Mouse (Mus musculus) limb, embryonic 14.5 days (tissue): ENCODE results near the gene Baz1a. TPM values are rescaled to one million over a fixed set of nuclear protein-coding genes. Genes with fewer than 3 reads are reported as not detected.

ENCODE experiments used
- ATAC-seq: fragments of 200-750 bp; cut with Nextera tagmentation; 2 replicates; pipeline ENCODE4 v1.8.0; 2017; ENCODE audit warnings: low read depth, moderate number of reproducible peaks, moderate TSS enrichment; ENCODE audit not compliant: low FRiP score
- DNase-seq: peaks from one replicate; pipeline ENCODE4 v3.0.0-alpha.2; 2015; ENCODE audit warnings: low spot score
- H3K27ac ChIP-seq: fragments of 300-500 bp; sonication (generic); replicated peaks from 2 replicates; pipeline ENCODE4 v1.5.1; 2014; ENCODE audit warnings: low read depth, mild to moderate bottlenecking, low read length, moderate library complexity, mixed read lengths
- H3K27me3 ChIP-seq: fragments of 300-500 bp; sonication (generic); 2 replicates; pipeline ENCODE4 v1.6.1; 2014; ENCODE audit warnings: low read length, mixed read lengths; ENCODE audit not compliant: control insufficient read depth, insufficient read depth
- H3K36me3 ChIP-seq: fragments of 300-500 bp; sonication (generic); 2 replicates; pipeline ENCODE4 v1.6.1; 2014; ENCODE audit warnings: mild to moderate bottlenecking, low read length, moderate library complexity, mixed read lengths; ENCODE audit not compliant: control insufficient read depth, insufficient read depth
- H3K4me1 ChIP-seq: fragments of 300-500 bp; sonication (generic); 2 replicates; pipeline ENCODE4 v1.6.1; 2014; ENCODE audit warnings: antibody characterized with exemption, low read length, mixed read lengths; ENCODE audit not compliant: control insufficient read depth, insufficient read depth
- H3K4me2 ChIP-seq: fragments of 300-500 bp; sonication (generic); replicated peaks from 2 replicates; pipeline ENCODE4 v1.6.1; 2014; ENCODE audit warnings: low read depth, mild to moderate bottlenecking, low read length, moderate library complexity; ENCODE audit not compliant: severe bottlenecking
- H3K4me3 ChIP-seq: fragments of 300-500 bp; sonication (generic); replicated peaks from 2 replicates; pipeline ENCODE4 v1.5.1; 2014; ENCODE audit warnings: low read length
- H3K9ac ChIP-seq: fragments of 300-500 bp; sonication (generic); 2 replicates; pipeline ENCODE4 v1.6.1; 2014; ENCODE audit warnings: mild to moderate bottlenecking, low read depth, low read length, moderate library complexity; ENCODE audit not compliant: severe bottlenecking
- H3K9me3 ChIP-seq: fragments of 300-500 bp; sonication (generic); 2 replicates; pipeline ENCODE4 v1.6.1; 2016; ENCODE audit warnings: low read length; ENCODE audit not compliant: control insufficient read depth
- POLR2A ChIP-seq: fragments of 200-500 bp; IDR thresholded peaks from 2 replicates; pipeline ENCODE4 v1.8.0; 2012; ENCODE audit warnings: inconsistent platforms, mild to moderate bottlenecking, moderate library complexity, borderline replicate concordance; ENCODE audit not compliant: insufficient read depth, insufficient read length; ENCODE audit errors: extremely low read depth
- WGBS: fragments of 180-500 bp; shearing (Covaris S2); extraction: QIAGEN DNeasy Blood & Tissue Kit; methylation state at CpG from one replicate; pipeline ENCODE4 v1.1.7; 2014; 5-methylcytosine and 5-hydroxymethylcytosine counted together
- polyA plus RNA-seq, 2 experiments: library from polyadenylated mRNA; depleted of rRNA in 1 of 2; stranded (reverse) in 1 of 2; unstranded in 1 of 2; fragments of >200 nt; fragmentation: Nextera tagmentation in 1 of 2; extraction: Ambion mirVana in 1 of 2; gene quantifications; 2 replicates each; pipeline versions ENCODE4 v1.2.1 to v1.2.3; 2012 to 2014

The Baz1a gene
- polyA plus RNA-seq, 2 experiments = 13.3 to 17.9 TPM

GRCm38 (mm10) chr12:55058865-55059615 lies 44.9 kb upstream of the Baz1a start:
- H3K27me3 ChIP-seq = no peaks in the 10 kb centered on the region
- DNase-seq (no peak), ATAC-seq (no peak)
- peaks cover 15% of the 10 kb centered on the region for H3K36me3 ChIP-seq
- no peak overlapping the region for H3K9ac ChIP-seq
- H3K27ac ChIP-seq = no peak overlapping the region
- H3K4me1 ChIP-seq = no peaks in the 10 kb centered on the region
- WGBS = 72% methylated on average over 6 of the region's 6 CpGs
- H3K4me2 ChIP-seq = no peak overlapping the region
- no peak overlapping the region for H3K4me3 ChIP-seq
- H3K9me3 ChIP-seq = no peaks in the 10 kb centered on the region
- TF ChIP-seq POLR2A = no peak

DNA sequence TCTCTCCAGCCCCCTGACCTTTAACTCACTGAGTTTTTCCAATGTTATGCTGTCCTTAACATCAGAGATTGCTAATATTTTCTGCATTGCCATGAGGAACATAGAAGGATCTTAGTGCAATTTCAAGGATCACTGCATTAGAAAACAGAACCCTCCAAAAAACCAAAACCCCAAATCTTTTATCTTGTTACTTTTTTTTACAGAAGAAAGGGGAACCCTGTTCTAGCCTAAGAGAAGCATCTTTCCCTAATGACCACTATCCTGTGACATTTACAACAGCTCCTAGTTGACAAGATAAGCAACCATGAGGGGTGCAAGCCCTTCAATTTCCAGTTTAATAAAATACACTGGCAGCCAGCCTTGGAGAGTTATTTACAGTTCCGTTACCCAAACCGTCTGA lies 42.6 kb upstream of the Baz1a start:
- DNase-seq (no peak), ATAC-seq (no peak)
- Histone ChIP-seq H3K4me1 (no peaks in the 10 kb centered on the region), H3K27ac (no peak overlapping the region), H3K36me3 (peaks cover 21% of the 10 kb centered on the region), H3K27me3 (no peaks in the 10 kb centered on the region), H3K9ac (no peak overlapping the region), H3K9me3 (no peaks in the 10 kb centered on the region), H3K4me2 (no peak overlapping the region), H3K4me3 (no peak overlapping the region)
- TF ChIP-seq POLR2A = no peak
- WGBS = 70% methylated on average over 2 of the region's 2 CpGs

- WGBS = 72% methylated on average over 2 of the region's 2 CpGs
- DNase-seq = no peak
- H3K36me3 ChIP-seq = peaks cover 18% of the 10 kb centered on the region
- no peak for TF ChIP-seq POLR2A
- no peak overlapping the region for H3K9ac ChIP-seq
- no peak for ATAC-seq
- H3K27ac ChIP-seq = no peak overlapping the region
- H3K27me3 ChIP-seq = no peaks in the 10 kb centered on the region
- no peak overlapping the region for H3K4me3 ChIP-seq
- no peak overlapping the region for H3K4me2 ChIP-seq
- no peaks in the 10 kb centered on the region for H3K4me1 ChIP-seq
- H3K9me3 ChIP-seq = no peaks in the 10 kb centered on the region
Observed at GRCm38 (mm10) chr12:55054551-55055241, 40.5 kb upstream of the Baz1a start.

DNA sequence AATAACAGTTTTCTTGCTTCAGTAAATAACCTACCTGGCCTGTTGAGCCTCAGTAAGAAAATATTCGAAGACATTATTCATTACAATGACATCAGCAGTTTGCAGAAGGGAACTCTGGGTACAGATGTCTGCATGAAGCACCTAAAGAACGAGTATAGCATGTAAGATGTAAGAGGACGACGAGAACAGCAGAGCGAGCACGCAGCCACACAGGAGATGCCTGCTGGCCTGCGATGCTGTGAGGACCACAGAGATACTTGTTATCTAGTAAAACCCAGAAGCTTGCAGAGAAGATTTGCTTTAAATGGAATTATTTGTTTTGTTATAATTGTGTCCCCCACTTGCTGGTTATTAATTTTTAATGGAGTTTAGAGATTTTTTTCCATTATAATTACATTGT lies 39.1 kb upstream of the Baz1a start:
- Histone ChIP-seq H3K27ac (no peak overlapping the region), H3K27me3 (no peaks in the 10 kb centered on the region), H3K36me3 (peaks cover 18% of the 10 kb centered on the region), H3K4me2 (no peak overlapping the region), H3K4me1 (no peaks in the 10 kb centered on the region), H3K9me3 (no peaks in the 10 kb centered on the region), H3K4me3 (no peak overlapping the region), H3K9ac (no peak overlapping the region)
- DNase-seq (no peak), ATAC-seq (no peak)
- 90% methylated on average over 7 of the region's 7 CpGs for WGBS
- TF ChIP-seq POLR2A = no peak

- WGBS = 90% methylated on average over 8 of the region's 8 CpGs
- ATAC-seq = no peak
Observed at GRCm38 (mm10) chr12:55051210-55052173, 37.3 kb upstream of the Baz1a start.

More at GRCm38 (mm10) chr12:55051210-55052173, 37.3 kb upstream of the Baz1a start:
- TF ChIP-seq POLR2A = no peak
- H3K4me2 ChIP-seq = no peak overlapping the region
- H3K4me1 ChIP-seq = no peaks in the 10 kb centered on the region
- peaks cover 17% of the 10 kb centered on the region for H3K36me3 ChIP-seq
- H3K9ac ChIP-seq = no peak overlapping the region
- H3K27ac ChIP-seq = no peak overlapping the region
- DNase-seq = no peak
- no peaks in the 10 kb centered on the region for H3K27me3 ChIP-seq
- no peaks in the 10 kb centered on the region for H3K9me3 ChIP-seq
- no peak overlapping the region for H3K4me3 ChIP-seq
